Mouse (Mus musculus): ENCODE measurements around the gene AY358078. TPM values are rescaled to one million over a fixed set of nuclear protein-coding genes. Genes with fewer than 3 reads are reported as not detected.
"Not testable (repeated sequence)": the region's sequence is repeated elsewhere in the genome, so short reads cannot be mapped to it uniquely, and the experiment has no call there.

Gene AY358078
- not detected in 2 replicates for polyA plus RNA-seq (2011; ENCODE audit: insufficient read depth, insufficient read length, low read depth, missing spikeins)

GRCm38 (mm10) chr14:51799746-51800145 is at the start of gene AY358078:
AY358078 (plus strand) TSS chr14:51800046.
- no peak for TF ChIP-seq EP300 (IDR thresholded peaks at IDR 0.05; ENCODE audit: insufficient read depth, low read depth, low read length)
- no peak for TF ChIP-seq CTCF (IDR thresholded peaks at IDR 0.05; ENCODE audit: low read depth, low read length)
- no peak for TF ChIP-seq POLR2A (IDR thresholded peaks at IDR 0.05; ENCODE audit: insufficient read depth, low read length)
- no peak within 1 kb of the TSS for H3K27ac ChIP-seq (ENCODE audit: insufficient read depth, low read length)

GRCm38 (mm10) chr14:51755944-51756343 is 43.9 kb upstream of the AY358078 start:
- no peak overlapping the region for H3K4me3 ChIP-seq (ENCODE audit: low read depth, low read length)
- TF ChIP-seq CTCF (IDR thresholded peaks at IDR 0.05; ENCODE audit: low read depth, low read length) (no peak), EP300 (IDR thresholded peaks at IDR 0.05; ENCODE audit: insufficient read depth, low read depth, low read length) (no peak), POLR2A (IDR thresholded peaks at IDR 0.05; ENCODE audit: insufficient read depth, low read length) (no peak)
- H3K27ac ChIP-seq (ENCODE audit: insufficient read depth, low read length) = no peak overlapping the region
- H3K9ac ChIP-seq (ENCODE audit: low read depth, poor library complexity, severe bottlenecking) = no peak overlapping the region
- H3K4me1 ChIP-seq (ENCODE audit: control insufficient read depth, insufficient read depth, low read length) = no peaks in the 10 kb centered on the region
- no peaks in the 10 kb centered on the region for H3K36me3 ChIP-seq (ENCODE audit: control insufficient read depth, insufficient read depth, low read length, poor library complexity, severe bottlenecking)
- H3K27me3 ChIP-seq (ENCODE audit: control insufficient read depth, insufficient read depth, low read length, poor library complexity, severe bottlenecking) = no peaks in the 10 kb centered on the region
- no peaks in the 10 kb centered on the region for H3K9me3 ChIP-seq (replicated peaks; ENCODE audit: control insufficient read depth, insufficient read depth, low read length, poor library complexity, severe bottlenecking)

More at GRCm38 (mm10) chr14:51799746-51800145, at the start of gene AY358078:
- Histone ChIP-seq H3K9ac (ENCODE audit: low read depth, poor library complexity, severe bottlenecking) (no peak within 1 kb of the TSS), H3K9me3 (replicated peaks; ENCODE audit: control insufficient read depth, insufficient read depth, low read length, poor library complexity, severe bottlenecking) (no peaks in the 10 kb centered on the region), H3K27me3 (ENCODE audit: control insufficient read depth, insufficient read depth, low read length, poor library complexity, severe bottlenecking) (no peaks in the 10 kb centered on the region), H3K4me3 (ENCODE audit: low read depth, low read length) (no peak within 1 kb of the TSS), H3K36me3 (ENCODE audit: control insufficient read depth, insufficient read depth, low read length, poor library complexity, severe bottlenecking) (no peaks in the 10 kb centered on the region), H3K4me1 (ENCODE audit: control insufficient read depth, insufficient read depth, low read length) (no peaks in the 10 kb centered on the region)

GRCm38 (mm10) chr14:51771378-51771777 is 28.5 kb upstream of the AY358078 start:
- not testable (repeated sequence) for H3K27ac ChIP-seq (ENCODE audit: insufficient read depth, low read length); H3K36me3 ChIP-seq (ENCODE audit: control insufficient read depth, insufficient read depth, low read length, poor library complexity, severe bottlenecking); H3K4me1 ChIP-seq (ENCODE audit: control insufficient read depth, insufficient read depth, low read length); H3K9me3 ChIP-seq (replicated peaks; ENCODE audit: control insufficient read depth, insufficient read depth, low read length, poor library complexity, severe bottlenecking); H3K9ac ChIP-seq (ENCODE audit: low read depth, poor library complexity, severe bottlenecking); H3K4me3 ChIP-seq (ENCODE audit: low read depth, low read length); H3K27me3 ChIP-seq (ENCODE audit: control insufficient read depth, insufficient read depth, low read length, poor library complexity, severe bottlenecking)

- H3K27me3 ChIP-seq (ENCODE audit: control insufficient read depth, insufficient read depth, low read length, poor library complexity, severe bottlenecking) = no peaks in the 10 kb centered on the region
- TF ChIP-seq EP300 (IDR thresholded peaks at IDR 0.05; ENCODE audit: insufficient read depth, low read depth, low read length) (no peak), POLR2A (IDR thresholded peaks at IDR 0.05; ENCODE audit: insufficient read depth, low read length) (no peak), CTCF (IDR thresholded peaks at IDR 0.05; ENCODE audit: low read depth, low read length) (no peak)
- H3K9me3 ChIP-seq (replicated peaks; ENCODE audit: control insufficient read depth, insufficient read depth, low read length, poor library complexity, severe bottlenecking) = no peaks in the 10 kb centered on the region
- no peak within 1 kb of the TSS for H3K27ac ChIP-seq (ENCODE audit: insufficient read depth, low read length)
- no peak within 1 kb of the TSS for H3K9ac ChIP-seq (ENCODE audit: low read depth, poor library complexity, severe bottlenecking)
- no peaks in the 10 kb centered on the region for H3K36me3 ChIP-seq (ENCODE audit: control insufficient read depth, insufficient read depth, low read length, poor library complexity, severe bottlenecking)
- H3K4me3 ChIP-seq (ENCODE audit: low read depth, low read length) = no peak within 1 kb of the TSS
- no peaks in the 10 kb centered on the region for H3K4me1 ChIP-seq (ENCODE audit: control insufficient read depth, insufficient read depth, low read length)
These were observed 26.4 kb upstream of the AY358078 start, which contains the start of gene Ang4 for GRCm38 (mm10) chr14:51773490-51773889. Ang4 (minus strand) TSS chr14:51773590.

- Histone ChIP-seq H3K9ac (ENCODE audit: low read depth, poor library complexity, severe bottlenecking) (no peak overlapping the region), H3K27me3 (ENCODE audit: control insufficient read depth, insufficient read depth, low read length, poor library complexity, severe bottlenecking) (no peaks in the 10 kb centered on the region), H3K4me3 (ENCODE audit: low read depth, low read length) (no peak overlapping the region), H3K4me1 (ENCODE audit: control insufficient read depth, insufficient read depth, low read length) (no peaks in the 10 kb centered on the region), H3K9me3 (replicated peaks; ENCODE audit: control insufficient read depth, insufficient read depth, low read length, poor library complexity, severe bottlenecking) (no peaks in the 10 kb centered on the region), H3K27ac (ENCODE audit: insufficient read depth, low read length) (no peak overlapping the region), H3K36me3 (ENCODE audit: control insufficient read depth, insufficient read depth, low read length, poor library complexity, severe bottlenecking) (no peaks in the 10 kb centered on the region)
- no peak for TF ChIP-seq EP300 (IDR thresholded peaks at IDR 0.05; ENCODE audit: insufficient read depth, low read depth, low read length)
- TF ChIP-seq CTCF (IDR thresholded peaks at IDR 0.05; ENCODE audit: low read depth, low read length) = no peak
- no peak for TF ChIP-seq POLR2A (IDR thresholded peaks at IDR 0.05; ENCODE audit: insufficient read depth, low read length)
These were observed 22.1 kb upstream of the AY358078 start for GRCm38 (mm10) chr14:51777791-51778190.

GRCm38 (mm10) chr14:51778865-51779481 is 20.9 kb upstream of the AY358078 start:
- Histone ChIP-seq H3K9ac (ENCODE audit: low read depth, poor library complexity, severe bottlenecking) (no peak overlapping the region), H3K9me3 (replicated peaks; ENCODE audit: control insufficient read depth, insufficient read depth, low read length, poor library complexity, severe bottlenecking) (no peaks in the 10 kb centered on the region), H3K36me3 (ENCODE audit: control insufficient read depth, insufficient read depth, low read length, poor library complexity, severe bottlenecking) (no peaks in the 10 kb centered on the region), H3K27me3 (ENCODE audit: control insufficient read depth, insufficient read depth, low read length, poor library complexity, severe bottlenecking) (no peaks in the 10 kb centered on the region), H3K4me3 (ENCODE audit: low read depth, low read length) (no peak overlapping the region), H3K27ac (ENCODE audit: insufficient read depth, low read length) (no peak overlapping the region), H3K4me1 (ENCODE audit: control insufficient read depth, insufficient read depth, low read length) (no peaks in the 10 kb centered on the region)
- no peak for TF ChIP-seq EP300 (IDR thresholded peaks at IDR 0.05; ENCODE audit: insufficient read depth, low read depth, low read length)
- TF ChIP-seq CTCF (IDR thresholded peaks at IDR 0.05; ENCODE audit: low read depth, low read length) = no peak
- no peak for TF ChIP-seq POLR2A (IDR thresholded peaks at IDR 0.05; ENCODE audit: insufficient read depth, low read length)
